Mouse (Mus musculus): ENCODE measurements around the gene Kat14. TPM values are rescaled to one million over a fixed set of nuclear protein-coding genes. Genes with fewer than 3 reads are reported as not detected.
A peak's percentile ranks its signal among the peaks of the same experiment; 100 is the strongest.

Kat14 gene
- polyA plus RNA-seq, 1 experiment from 2014 or later, result 25.0 TPM

GRCm38 (mm10) chr2:144400659-144401058, 31.9 kb downstream of the Kat14 start:
- H3K9me3 ChIP-seq (replicated peaks; ENCODE audit: control insufficient read depth, low read length), result no peaks in the 10 kb centered on the region
- no peak overlapping the region for H3K9ac ChIP-seq (ENCODE audit: low read depth, low read length)
- H3K36me3 ChIP-seq (ENCODE audit: control insufficient read depth, insufficient read depth, low read length), result peaks cover 37% of the 10 kb centered on the region
- no peaks in the 10 kb centered on the region for H3K4me1 ChIP-seq (ENCODE audit: control insufficient read depth, insufficient read depth, low read length)
- ATAC-seq (replicated peaks; ENCODE audit: insufficient number of reproducible peaks, low FRiP score, low TSS enrichment), result no peak
- no peak overlapping the region for H3K4me2 ChIP-seq
- H3K4me3 ChIP-seq (ENCODE audit: low read depth, low read length), result no peak overlapping the region
- H3K27me3 ChIP-seq (ENCODE audit: control insufficient read depth, insufficient read depth, low read length), result no peaks in the 10 kb centered on the region
- WGBS (ENCODE audit: insufficient replicate concordance), result 84% methylated on average over 6 of the region's 6 CpGs
- H3K27ac ChIP-seq (ENCODE audit: low read depth, low read length), result no peak overlapping the region

- Histone ChIP-seq H3K4me2 (no peak overlapping the region), H3K4me3 (ENCODE audit: low read depth, low read length) (no peak overlapping the region), H3K9me3 (replicated peaks; ENCODE audit: control insufficient read depth, low read length) (no peaks in the 10 kb centered on the region), H3K27ac (ENCODE audit: low read depth, low read length) (no peak overlapping the region), H3K36me3 (ENCODE audit: control insufficient read depth, insufficient read depth, low read length) (peaks cover 32% of the 10 kb centered on the region), H3K27me3 (ENCODE audit: control insufficient read depth, insufficient read depth, low read length) (no peaks in the 10 kb centered on the region), H3K9ac (ENCODE audit: low read depth, low read length) (no peak overlapping the region), H3K4me1 (ENCODE audit: control insufficient read depth, insufficient read depth, low read length) (no peaks in the 10 kb centered on the region)
- ATAC-seq (replicated peaks; ENCODE audit: insufficient number of reproducible peaks, low FRiP score, low TSS enrichment), result no peak
- WGBS (ENCODE audit: insufficient replicate concordance), result 90% methylated on average over 4 of the region's 4 CpGs
Observed at GRCm38 (mm10) chr2:144409037-144409436, 40.3 kb downstream of the Kat14 start.

- H3K9ac ChIP-seq (ENCODE audit: low read depth, low read length), result no peak overlapping the region
- H3K27me3 ChIP-seq (ENCODE audit: control insufficient read depth, insufficient read depth, low read length), result no peaks in the 10 kb centered on the region
- H3K36me3 ChIP-seq (ENCODE audit: control insufficient read depth, insufficient read depth, low read length), result peaks cover 22% of the 10 kb centered on the region
- no peak for ATAC-seq (replicated peaks; ENCODE audit: insufficient number of reproducible peaks, low FRiP score, low TSS enrichment)
- no peak overlapping the region for H3K27ac ChIP-seq (ENCODE audit: low read depth, low read length)
- no peak overlapping the region for H3K4me3 ChIP-seq (ENCODE audit: low read depth, low read length)
- 86% methylated on average over 3 of the region's 3 CpGs for WGBS (ENCODE audit: insufficient replicate concordance)
- H3K4me2 ChIP-seq, result no peak overlapping the region
- no peaks in the 10 kb centered on the region for H3K9me3 ChIP-seq (replicated peaks; ENCODE audit: control insufficient read depth, low read length)
- no peaks in the 10 kb centered on the region for H3K4me1 ChIP-seq (ENCODE audit: control insufficient read depth, insufficient read depth, low read length)
Observed at GRCm38 (mm10) chr2:144410603-144411002, 41.8 kb downstream of the Kat14 start.

GRCm38 (mm10) chr2:144414646-144415045, 45.9 kb downstream of the Kat14 start:
- Histone ChIP-seq H3K27ac (ENCODE audit: low read depth, low read length) (no peak overlapping the region), H3K4me2 (no peak overlapping the region), H3K9ac (ENCODE audit: low read depth, low read length) (no peak overlapping the region), H3K4me3 (ENCODE audit: low read depth, low read length) (no peak overlapping the region), H3K36me3 (ENCODE audit: control insufficient read depth, insufficient read depth, low read length) (no peaks in the 10 kb centered on the region; the same call in 1 of the 2 replicates), H3K4me1 (ENCODE audit: control insufficient read depth, insufficient read depth, low read length) (no peaks in the 10 kb centered on the region), H3K27me3 (ENCODE audit: control insufficient read depth, insufficient read depth, low read length) (no peaks in the 10 kb centered on the region), H3K9me3 (replicated peaks; ENCODE audit: control insufficient read depth, low read length) (no peaks in the 10 kb centered on the region)
- no peak for ATAC-seq (replicated peaks; ENCODE audit: insufficient number of reproducible peaks, low FRiP score, low TSS enrichment)
- 91% methylated on average over 1 of the region's 1 CpGs for WGBS (ENCODE audit: insufficient replicate concordance)

- Histone ChIP-seq H3K4me3 (ENCODE audit: low read depth, low read length) (no peak overlapping the region), H3K9ac (ENCODE audit: low read depth, low read length) (no peak overlapping the region), H3K27me3 (ENCODE audit: control insufficient read depth, insufficient read depth, low read length) (no peaks in the 10 kb centered on the region), H3K27ac (ENCODE audit: low read depth, low read length) (no peak overlapping the region), H3K9me3 (replicated peaks; ENCODE audit: control insufficient read depth, low read length) (no peaks in the 10 kb centered on the region), H3K4me1 (ENCODE audit: control insufficient read depth, insufficient read depth, low read length) (no peaks in the 10 kb centered on the region), H3K36me3 (ENCODE audit: control insufficient read depth, insufficient read depth, low read length) (no peaks in the 10 kb centered on the region; the same call in 1 of the 2 replicates), H3K4me2 (no peak overlapping the region)
- ATAC-seq (replicated peaks; ENCODE audit: insufficient number of reproducible peaks, low FRiP score, low TSS enrichment), result no peak
- 40% methylated on average over 8 of the region's 8 CpGs for WGBS (ENCODE audit: insufficient replicate concordance)
Observed at GRCm38 (mm10) chr2:144416859-144417258, 48.1 kb downstream of the Kat14 start.

GRCm38 (mm10) chr2:144418062-144418461, 49.3 kb downstream of the Kat14 start:
- no peak overlapping the region for H3K27ac ChIP-seq (ENCODE audit: low read depth, low read length)
- ATAC-seq (replicated peaks; ENCODE audit: insufficient number of reproducible peaks, low FRiP score, low TSS enrichment), result no peak
- H3K4me2 ChIP-seq, result no peak overlapping the region
- H3K4me1 ChIP-seq (ENCODE audit: control insufficient read depth, insufficient read depth, low read length), result no peaks in the 10 kb centered on the region
- H3K4me3 ChIP-seq (ENCODE audit: low read depth, low read length), result no peak overlapping the region
- WGBS (ENCODE audit: insufficient replicate concordance), result 34% methylated on average over 2 of the region's 2 CpGs
- no peak overlapping the region for H3K9ac ChIP-seq (ENCODE audit: low read depth, low read length)
- H3K27me3 ChIP-seq (ENCODE audit: control insufficient read depth, insufficient read depth, low read length), result no peaks in the 10 kb centered on the region
- H3K9me3 ChIP-seq (replicated peaks; ENCODE audit: control insufficient read depth, low read length), result no peaks in the 10 kb centered on the region
- H3K36me3 ChIP-seq (ENCODE audit: control insufficient read depth, insufficient read depth, low read length), result no peaks in the 10 kb centered on the region; the same call in 1 of the 2 replicates

- no peak overlapping the region for H3K27ac ChIP-seq (ENCODE audit: low read depth, low read length)
- no peak overlapping the region for H3K9ac ChIP-seq (ENCODE audit: low read depth, low read length)
- no peaks in the 10 kb centered on the region for H3K4me1 ChIP-seq (ENCODE audit: control insufficient read depth, insufficient read depth, low read length)
- no peaks in the 10 kb centered on the region for H3K9me3 ChIP-seq (replicated peaks; ENCODE audit: control insufficient read depth, low read length)
- no peaks in the 10 kb centered on the region for H3K27me3 ChIP-seq (ENCODE audit: control insufficient read depth, insufficient read depth, low read length)
- no peak for ATAC-seq (replicated peaks; ENCODE audit: insufficient number of reproducible peaks, low FRiP score, low TSS enrichment)
- H3K4me2 ChIP-seq, result no peak overlapping the region
- 78% methylated on average over 10 of the region's 10 CpGs for WGBS (ENCODE audit: insufficient replicate concordance)
- no peaks in the 10 kb centered on the region for H3K36me3 ChIP-seq (ENCODE audit: control insufficient read depth, insufficient read depth, low read length)
- no peak overlapping the region for H3K4me3 ChIP-seq (ENCODE audit: low read depth, low read length)
Observed at GRCm38 (mm10) chr2:144422094-144422675, 53.4 kb downstream of the Kat14 start.

GRCm38 (mm10) chr2:144425761-144426160, 57.0 kb downstream of the Kat14 start:
- Histone ChIP-seq H3K9me3 (replicated peaks; ENCODE audit: control insufficient read depth, low read length) (no peaks in the 10 kb centered on the region), H3K27me3 (ENCODE audit: control insufficient read depth, insufficient read depth, low read length) (no peaks in the 10 kb centered on the region), H3K4me3 (ENCODE audit: low read depth, low read length) (no peak overlapping the region), H3K4me1 (ENCODE audit: control insufficient read depth, insufficient read depth, low read length) (no peaks in the 10 kb centered on the region), H3K27ac (ENCODE audit: low read depth, low read length) (no peak overlapping the region), H3K36me3 (ENCODE audit: control insufficient read depth, insufficient read depth, low read length) (no peaks in the 10 kb centered on the region), H3K4me2 (no peak overlapping the region), H3K9ac (ENCODE audit: low read depth, low read length) (no peak overlapping the region)
- 93% methylated on average over 1 of the region's 1 CpGs for WGBS (ENCODE audit: insufficient replicate concordance)
- no peak for ATAC-seq (replicated peaks; ENCODE audit: insufficient number of reproducible peaks, low FRiP score, low TSS enrichment)

- no peak overlapping the region for H3K27ac ChIP-seq (ENCODE audit: low read depth, low read length)
- H3K4me2 ChIP-seq, result no peak overlapping the region
- H3K9ac ChIP-seq (ENCODE audit: low read depth, low read length), result no peak overlapping the region
- no peaks in the 10 kb centered on the region for H3K9me3 ChIP-seq (replicated peaks; ENCODE audit: control insufficient read depth, low read length)
- H3K4me3 ChIP-seq (ENCODE audit: low read depth, low read length), result no peak overlapping the region
- H3K27me3 ChIP-seq (ENCODE audit: control insufficient read depth, insufficient read depth, low read length), result no peaks in the 10 kb centered on the region
- 60% methylated on average over 5 of the region's 5 CpGs for WGBS (ENCODE audit: insufficient replicate concordance)
- no peaks in the 10 kb centered on the region for H3K36me3 ChIP-seq (ENCODE audit: control insufficient read depth, insufficient read depth, low read length)
- no peaks in the 10 kb centered on the region for H3K4me1 ChIP-seq (ENCODE audit: control insufficient read depth, insufficient read depth, low read length)
- peak; percentile 35 for ATAC-seq (replicated peaks; ENCODE audit: insufficient number of reproducible peaks, low FRiP score, low TSS enrichment)
Observed at GRCm38 (mm10) chr2:144427852-144428251, 59.1 kb downstream of the Kat14 start.

Measured in heart, embryonic 11.5 days (tissue).